Mouse (Mus musculus) c-Kit-positive CD71-positive TER-119-positive erythroid progenitor cells, embryonic 14.5 days (primary cell): ENCODE measurements at regions not wholly inside any gene's neighbourhood (a gene's known extent, or its start where the extent isn't known, plus 50 kb on each side); places are given as distances from the start of the nearest gene placed in this dataset.
"Not testable (repeated sequence)": the region's sequence is repeated elsewhere in the genome, so short reads cannot be mapped to it uniquely, and the experiment has no call there.

ENCODE experiments used
- DNase-seq: peaks from one replicate; pipeline ENCODE4 v3.0.0-alpha.2; 2013; ENCODE audit warnings: low spot score

DNA sequence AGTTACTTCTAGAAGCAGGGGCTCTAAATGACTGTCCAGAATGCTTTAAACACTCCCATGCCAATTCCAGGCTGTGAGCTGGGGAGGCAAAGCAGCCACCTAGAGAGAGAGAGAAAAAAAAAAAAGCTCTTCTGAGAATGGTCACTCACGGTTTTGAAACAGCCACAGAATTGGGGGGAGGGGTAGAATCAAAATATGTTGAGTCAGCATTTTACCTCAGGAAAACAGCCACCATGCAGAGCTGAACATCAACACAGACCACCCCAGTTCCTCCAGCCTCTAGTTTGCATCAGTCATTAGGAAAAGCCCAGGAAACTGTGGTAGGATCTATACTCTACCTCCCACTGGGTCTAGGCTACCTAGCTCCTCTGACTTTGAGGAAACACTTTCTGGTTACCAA is 124.1 kb upstream of the Gm5150 start:
- no peak for DNase-seq

DNA sequence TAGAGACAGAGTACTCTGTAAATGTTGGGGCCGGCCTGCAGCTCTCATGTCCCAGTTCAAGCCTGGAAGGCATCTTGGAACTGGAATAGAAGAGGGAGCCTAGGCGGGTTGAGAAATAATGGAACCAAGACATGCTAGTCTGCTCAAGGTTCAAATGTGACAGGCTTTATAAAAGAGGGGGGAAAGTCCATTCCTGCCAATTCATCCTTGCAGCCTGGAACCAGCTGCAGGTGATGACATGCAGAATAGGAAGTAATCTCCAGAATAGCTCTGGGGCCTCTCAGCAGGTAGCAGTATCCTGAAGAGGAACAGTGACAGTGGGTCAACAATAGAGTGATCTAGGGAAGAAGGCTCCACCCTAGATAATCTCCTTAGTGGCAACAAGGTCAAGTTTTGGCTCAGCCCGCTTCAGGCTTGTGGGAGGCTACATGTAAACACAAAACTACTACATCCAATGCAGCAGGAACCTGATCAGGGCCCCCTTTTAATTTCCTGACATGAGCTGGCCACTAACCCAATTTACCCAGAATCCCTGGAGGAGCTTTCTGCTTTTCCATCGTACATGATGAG is 119.2 kb upstream of the Gm5150 start:
- not testable (repeated sequence) for DNase-seq

DNA sequence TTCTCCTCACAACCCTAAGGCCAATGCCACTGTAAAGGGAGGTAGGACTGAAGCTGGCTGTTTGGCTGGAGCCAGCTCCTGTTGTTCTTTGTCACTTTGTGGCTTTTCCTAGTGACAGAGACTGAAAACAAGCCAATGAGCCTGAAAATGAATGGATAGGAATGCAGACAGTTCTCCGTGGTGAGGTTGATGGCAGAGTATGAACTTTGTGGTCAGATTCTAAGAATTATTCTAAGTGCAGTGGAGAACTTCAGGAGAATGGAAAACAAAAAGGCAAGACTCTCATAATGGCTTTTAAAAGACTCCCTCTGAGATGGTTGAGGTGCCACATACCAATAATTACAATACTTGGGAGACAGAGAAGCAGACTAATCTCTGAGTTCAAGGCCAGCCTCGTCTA is 109.7 kb upstream of the Gm5150 start:
- no peak for DNase-seq

DNA sequence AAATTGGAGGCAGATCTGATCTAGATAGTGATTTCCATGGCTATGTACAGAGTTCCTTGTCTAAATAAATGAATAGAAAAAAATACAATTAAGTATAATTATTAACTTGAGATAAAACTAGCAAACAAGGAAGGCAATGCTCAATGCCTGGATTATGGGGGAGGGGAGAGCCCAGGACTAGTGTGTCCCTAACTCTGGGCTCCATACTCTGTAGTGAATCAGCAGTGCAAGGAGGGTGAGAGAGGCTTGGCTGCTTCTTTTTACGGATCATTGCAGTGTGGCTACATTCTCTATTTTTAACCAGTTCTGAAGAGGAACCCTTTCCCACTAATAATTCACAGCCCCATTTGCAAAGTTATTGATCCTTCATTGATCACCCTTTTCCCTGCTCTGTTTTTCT is 101.3 kb upstream of the Gm5150 start:
- no peak for DNase-seq

DNA sequence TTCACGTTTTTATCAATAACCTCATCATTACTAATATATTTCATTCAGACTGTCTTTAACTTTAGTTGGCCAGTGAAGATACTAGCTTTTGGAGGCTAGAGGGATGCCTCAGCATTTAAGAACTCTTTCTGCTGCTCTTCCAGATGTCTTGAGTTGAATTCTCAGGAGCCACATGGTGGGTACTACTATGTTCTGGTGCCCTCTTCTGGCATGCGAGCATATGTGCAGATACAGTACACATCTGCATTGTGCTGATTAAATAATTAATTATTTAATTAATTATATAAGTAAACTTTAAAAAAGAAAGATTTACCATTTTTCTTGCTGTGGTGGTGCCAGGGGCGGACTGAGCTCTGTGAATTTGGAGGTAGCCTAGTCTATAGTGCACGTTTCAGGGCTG is 98.8 kb upstream of the Gm5150 start:
- DNase-seq = no peak

DNA sequence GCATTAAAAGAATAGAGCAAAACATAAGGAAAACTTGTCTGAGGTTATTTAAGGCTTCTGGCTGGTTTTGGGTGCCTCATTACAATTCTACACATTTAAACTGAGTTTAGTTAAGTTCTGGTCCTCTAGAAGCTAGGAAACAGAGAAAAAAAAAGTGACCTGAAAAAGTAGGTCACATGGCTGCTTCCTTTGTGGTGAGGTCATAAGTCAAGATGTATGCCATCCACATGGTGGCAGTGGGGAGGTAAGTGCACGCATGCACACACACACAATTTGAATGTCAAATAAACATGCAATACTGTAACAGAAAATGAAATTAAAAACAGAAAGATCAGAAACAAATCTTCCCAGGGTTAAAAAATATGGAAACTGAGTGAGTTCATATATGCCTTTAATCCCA is 96.9 kb upstream of the Gm5150 start:
- DNase-seq = no peak

DNA sequence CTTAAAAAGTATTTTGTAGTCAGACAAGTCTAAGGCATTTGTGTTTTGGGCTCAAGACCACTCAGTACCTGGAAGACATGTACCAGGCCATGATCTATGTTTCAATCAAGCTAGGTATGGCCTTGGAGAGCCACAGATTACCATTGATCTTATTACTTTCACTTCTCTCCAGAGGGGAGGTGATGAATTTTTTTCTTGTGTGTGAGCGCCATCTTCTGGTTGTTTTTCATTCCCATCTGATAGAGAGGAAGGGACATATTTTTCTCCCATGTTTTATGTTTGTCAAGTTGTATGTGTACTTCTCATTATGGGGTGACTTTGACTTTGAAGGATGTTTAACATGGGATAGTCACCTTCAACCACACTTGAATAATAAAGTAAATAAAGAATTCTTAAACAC is 80.3 kb upstream of the Gm5150 start:
- peak; percentile 6 for DNase-seq

DNA sequence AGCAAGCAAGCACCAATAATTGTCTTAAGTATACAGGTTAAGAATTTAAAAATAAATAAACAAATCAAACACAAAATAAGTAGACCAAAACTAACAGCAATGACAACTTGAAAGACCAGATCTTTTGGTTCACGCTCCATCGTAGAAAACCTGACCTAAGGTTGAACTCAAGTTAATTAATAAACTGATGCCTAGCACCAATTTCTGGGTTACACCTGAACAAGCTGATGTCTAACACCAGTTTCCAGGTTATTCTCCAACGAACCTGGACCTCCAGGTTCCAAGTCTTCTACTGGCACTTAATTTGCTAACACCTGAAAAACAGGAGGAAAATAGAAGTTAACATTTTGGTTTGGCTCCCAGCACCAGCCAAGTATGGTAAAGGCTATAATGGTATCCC is 79.1 kb upstream of the Gm5150 start:
- no peak for DNase-seq

DNA sequence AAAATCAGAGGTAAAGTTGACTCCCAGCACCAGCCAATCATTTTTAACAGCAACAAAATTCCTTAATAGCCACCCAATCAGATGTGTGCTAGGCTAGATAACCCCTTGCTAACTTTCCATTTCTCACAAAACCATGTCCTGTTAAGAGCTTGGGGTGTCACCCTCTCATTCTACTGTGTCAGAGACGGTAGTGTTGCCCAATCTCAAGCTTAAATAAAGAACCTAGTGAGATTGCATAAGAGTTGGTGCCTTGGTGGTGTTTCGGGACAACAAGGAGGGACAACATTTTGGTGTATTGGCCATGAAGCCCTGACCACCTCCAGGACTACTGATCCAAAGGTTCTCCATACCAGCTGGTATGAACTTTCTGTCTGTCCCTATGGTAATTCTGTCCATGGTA is 72.9 kb upstream of the Gm5150 start:
- DNase-seq = no peak

DNA sequence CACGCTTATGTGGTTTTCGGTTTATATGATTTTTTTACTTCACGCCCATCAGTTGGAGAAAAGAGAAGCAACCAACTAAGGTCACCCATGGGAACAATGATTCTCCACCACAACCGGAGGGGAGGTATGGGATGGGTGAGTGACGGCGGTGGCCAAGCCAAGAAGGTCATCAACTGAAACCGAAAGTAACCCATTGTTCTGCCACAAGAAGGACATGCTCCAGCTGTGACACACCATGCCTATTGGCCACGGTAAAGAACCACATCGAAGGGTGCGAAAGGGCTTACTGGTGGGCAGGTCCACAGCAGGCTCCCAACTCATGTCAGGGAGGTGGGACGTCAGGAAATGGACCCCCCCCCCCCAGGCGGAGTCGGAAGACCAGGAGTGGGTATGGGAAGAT is 65.7 kb upstream of the Gm5150 start:
- no peak for DNase-seq

DNA sequence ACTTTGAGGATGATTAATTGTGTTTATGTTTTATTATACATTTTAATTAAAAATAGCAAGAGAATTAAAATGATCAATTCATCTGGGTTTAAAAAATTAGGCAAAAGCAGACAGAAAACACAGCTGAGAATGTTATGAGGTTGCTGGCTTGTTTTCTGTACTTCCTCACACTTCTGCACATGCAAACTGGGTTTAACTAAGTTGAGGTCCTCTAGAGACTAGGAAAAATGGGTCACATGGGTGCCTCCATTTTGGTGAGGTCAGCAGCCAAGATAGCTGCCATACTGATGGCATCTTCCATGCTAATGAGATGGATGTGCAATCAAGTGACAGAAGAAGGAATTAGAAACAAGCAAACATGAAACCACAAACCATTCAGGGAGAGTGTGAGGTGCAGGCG is 64.7 kb upstream of the Gm5150 start:
- DNase-seq = no peak

DNA sequence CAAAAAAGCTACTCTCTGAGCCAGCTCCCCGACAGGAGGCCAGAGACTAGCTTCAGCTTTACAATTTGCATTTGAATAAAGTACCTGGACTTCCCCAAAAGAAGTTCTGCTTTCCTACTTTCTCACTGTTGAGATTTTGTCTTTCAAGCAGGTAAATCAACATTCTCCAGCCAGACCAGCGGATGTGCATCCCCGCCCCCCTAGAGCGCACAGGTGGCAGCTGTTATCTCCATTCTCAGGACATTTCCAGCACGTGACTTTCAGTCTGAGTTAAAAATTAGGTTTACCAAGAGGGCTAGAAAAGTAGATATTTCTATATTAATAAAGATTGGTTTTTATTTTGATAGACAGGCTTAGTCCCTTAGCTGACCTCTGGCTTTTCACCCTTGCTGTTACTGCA is 51.5 kb upstream of the Gm5150 start:
- DNase-seq = not testable (repeated sequence)
